Mouse (Mus musculus) forebrain, embryonic 11.5 days (tissue): Measurements from ENCODE around the gene Cep57l1. TPM values are rescaled to one million over a fixed set of nuclear protein-coding genes. Genes with fewer than 3 reads are reported as not detected.

Source experiments
- ATAC-seq: fragments of 200-750 bp; cut with Nextera tagmentation; replicated peaks from 2 replicates; pipeline ENCODE4 v1.8.0; 2017; ENCODE audit warnings: moderate TSS enrichment; ENCODE audit not compliant: low FRiP score
- DNase-seq: peaks from one replicate; pipeline ENCODE4 v3.0.0-alpha.2; 2017; ENCODE audit warnings: low spot score
- H3K27ac ChIP-seq: fragments of 300-500 bp; sonication (generic); 2 replicates; pipeline ENCODE4 v1.5.1; 2014; ENCODE audit warnings: low read depth, low read length
- H3K27me3 ChIP-seq: fragments of 300-500 bp; sonication (generic); 2 replicates; pipeline ENCODE4 v1.6.1; 2014; ENCODE audit warnings: mild to moderate bottlenecking, low read length, mixed read lengths; ENCODE audit not compliant: control insufficient read depth, insufficient read depth
- H3K36me3 ChIP-seq: fragments of 300-500 bp; sonication (generic); 2 replicates; pipeline ENCODE4 v1.6.1; 2014; ENCODE audit warnings: mild to moderate bottlenecking, low read length, moderate library complexity, mixed read lengths; ENCODE audit not compliant: control insufficient read depth, insufficient read depth
- H3K4me1 ChIP-seq: fragments of 300-500 bp; sonication (generic); replicated peaks from 2 replicates; pipeline ENCODE4 v1.6.1; 2014; ENCODE audit warnings: low read length, mixed read lengths; ENCODE audit not compliant: control insufficient read depth, insufficient read depth
- H3K4me2 ChIP-seq: fragments of 300-500 bp; sonication (generic); 2 replicates; pipeline ENCODE4 v1.6.1; 2014; ENCODE audit warnings: low read depth, mild to moderate bottlenecking, low read length, moderate library complexity, mixed read lengths; ENCODE audit not compliant: severe bottlenecking
- H3K4me3 ChIP-seq: fragments of 300-500 bp; sonication (generic); 2 replicates; pipeline ENCODE4 v1.5.1; 2014; ENCODE audit warnings: low read depth, low read length
- H3K9ac ChIP-seq: fragments of 300-500 bp; sonication (generic); 2 replicates; pipeline ENCODE4 v1.6.1; 2014; ENCODE audit warnings: low read length
- H3K9me3 ChIP-seq: fragments of 300-500 bp; sonication (generic); 2 replicates; pipeline ENCODE4 v1.6.1; 2016; ENCODE audit warnings: low read length, mixed read lengths; ENCODE audit not compliant: control insufficient read depth
- WGBS: fragments of 180-500 bp; shearing (Covaris S2); extraction: QIAGEN DNeasy Blood & Tissue Kit; methylation state at CpG from one replicate; pipeline ENCODE4 v1.1.7; 2014; 5-methylcytosine and 5-hydroxymethylcytosine counted together
- polyA plus RNA-seq: library from polyadenylated mRNA; unstranded; fragments of >200 nt; fragmentation: Nextera tagmentation; extraction: Ambion mirVana; gene quantifications from 2 replicates; pipeline ENCODE4 v1.2.1, GENCODE M21; 2014

Gene Cep57l1
- polyA plus RNA-seq: 25.8 and 27.1 TPM in 2 replicates

GRCm38 (mm10) chr10:41809771-41810563 is at the start of gene Cep57l1, which contains the start of gene Sesn1:
Gene Cep57l1 (minus strand): TSS chr10:41809871.
Gene Sesn1 (plus strand): TSS chr10:41809935.
- Histone ChIP-seq H3K4me2 (peak within 1 kb of the TSS; percentile 76), H3K27me3 (no peaks in the 10 kb centered on the region), H3K27ac (peak within 1 kb of the TSS; percentile 91), H3K9ac (peak within 1 kb of the TSS; percentile 77), H3K4me1 (peaks cover 2% of the 10 kb centered on the region; the same call in 1 of the 2 replicates), H3K4me3 (peak within 1 kb of the TSS; percentile 75), H3K36me3 (no peaks in the 10 kb centered on the region), H3K9me3 (no peaks in the 10 kb centered on the region)
- under 1% methylated on average over 64 of the region's 69 CpGs for WGBS
- ATAC-seq (peak; percentile 96), DNase-seq (peak; percentile 98)

GRCm38 (mm10) chr10:41848721-41849120 is 39.0 kb upstream of the Cep57l1 start:
- Histone ChIP-seq H3K4me2 (no peak overlapping the region), H3K9ac (no peak overlapping the region), H3K9me3 (no peaks in the 10 kb centered on the region), H3K4me1 (no peaks in the 10 kb centered on the region), H3K27me3 (no peaks in the 10 kb centered on the region), H3K27ac (no peak overlapping the region), H3K36me3 (no peaks in the 10 kb centered on the region), H3K4me3 (no peak overlapping the region)
- no peak for DNase-seq
- 99% methylated on average over 2 of the region's 2 CpGs for WGBS
- no peak for ATAC-seq

GRCm38 (mm10) chr10:41847737-41848136 is 38.1 kb upstream of the Cep57l1 start:
- Histone ChIP-seq H3K4me3 (no peak overlapping the region), H3K4me1 (no peaks in the 10 kb centered on the region), H3K27me3 (no peaks in the 10 kb centered on the region), H3K4me2 (no peak overlapping the region), H3K9me3 (no peaks in the 10 kb centered on the region), H3K36me3 (no peaks in the 10 kb centered on the region), H3K9ac (no peak overlapping the region), H3K27ac (no peak overlapping the region)
- no peak for DNase-seq
- 97% methylated on average over 8 of the region's 8 CpGs for WGBS
- no peak for ATAC-seq

- Histone ChIP-seq H3K27ac (no peak overlapping the region), H3K9ac (no peak overlapping the region), H3K9me3 (no peaks in the 10 kb centered on the region), H3K4me2 (no peak overlapping the region), H3K4me1 (no peaks in the 10 kb centered on the region), H3K36me3 (no peaks in the 10 kb centered on the region), H3K4me3 (no peak overlapping the region), H3K27me3 (no peaks in the 10 kb centered on the region)
- WGBS: 89% methylated on average over 4 of the region's 4 CpGs
- ATAC-seq: no peak
- no peak for DNase-seq
Observed at GRCm38 (mm10) chr10:41838911-41839310, 29.2 kb upstream of the Cep57l1 start.

- 89% methylated on average over 2 of the region's 2 CpGs for WGBS
- Histone ChIP-seq H3K9ac (no peak overlapping the region), H3K4me2 (no peak overlapping the region), H3K27ac (no peak overlapping the region), H3K36me3 (no peaks in the 10 kb centered on the region), H3K9me3 (no peaks in the 10 kb centered on the region), H3K4me3 (no peak overlapping the region), H3K4me1 (no peaks in the 10 kb centered on the region), H3K27me3 (no peaks in the 10 kb centered on the region)
- no peak for DNase-seq
- no peak for ATAC-seq
Observed at GRCm38 (mm10) chr10:41834131-41834530, 24.5 kb upstream of the Cep57l1 start.

- H3K4me1 ChIP-seq: no peaks in the 10 kb centered on the region
- ATAC-seq: no peak
Observed at GRCm38 (mm10) chr10:41832191-41832590, 22.5 kb upstream of the Cep57l1 start.

GRCm38 (mm10) chr10:41830851-41831522 is 21.3 kb upstream of the Cep57l1 start:
- no peak overlapping the region for H3K9ac ChIP-seq
- no peaks in the 10 kb centered on the region for H3K27me3 ChIP-seq
- DNase-seq (peak; percentile 62), ATAC-seq (no peak)
- H3K4me3 ChIP-seq: no peak overlapping the region
- no peak overlapping the region for H3K4me2 ChIP-seq
- H3K36me3 ChIP-seq: no peaks in the 10 kb centered on the region
- no peaks in the 10 kb centered on the region for H3K9me3 ChIP-seq
- H3K4me1 ChIP-seq: no peaks in the 10 kb centered on the region
- no peak overlapping the region for H3K27ac ChIP-seq
- WGBS: 55% methylated on average over 9 of the region's 9 CpGs

More at GRCm38 (mm10) chr10:41832191-41832590, 22.5 kb upstream of the Cep57l1 start:
- Histone ChIP-seq H3K9me3 (no peaks in the 10 kb centered on the region), H3K27me3 (no peaks in the 10 kb centered on the region), H3K27ac (no peak overlapping the region), H3K4me3 (no peak overlapping the region), H3K36me3 (no peaks in the 10 kb centered on the region), H3K9ac (no peak overlapping the region), H3K4me2 (no peak overlapping the region)
- 72% methylated on average over 6 of the region's 6 CpGs for WGBS
- DNase-seq: no peak

GRCm38 (mm10) chr10:41830445-41830844 is 20.8 kb upstream of the Cep57l1 start:
- Histone ChIP-seq H3K4me2 (no peak overlapping the region), H3K27me3 (no peaks in the 10 kb centered on the region), H3K4me1 (no peaks in the 10 kb centered on the region), H3K4me3 (no peak overlapping the region), H3K36me3 (no peaks in the 10 kb centered on the region), H3K27ac (no peak overlapping the region), H3K9me3 (no peaks in the 10 kb centered on the region), H3K9ac (no peak overlapping the region)
- no peak for DNase-seq
- 68% methylated on average over 4 of the region's 4 CpGs for WGBS
- no peak for ATAC-seq
